Mouse (Mus musculus): Measurements from ENCODE around the gene Lnpep.

Lnpep gene

GRCm38 (mm10) chr17:17490820-17491621 is 133.8 kb downstream of the Lnpep start:
- DNase-seq = no peak

- no peak for DNase-seq
Observed at GRCm38 (mm10) chr17:17485789-17486188, 139.1 kb downstream of the Lnpep start.
